Mouse (Mus musculus) heart, embryonic 16.5 days (tissue): ENCODE results near the gene Ccdc9b. TPM values are rescaled to one million over a fixed set of nuclear protein-coding genes. Genes with fewer than 3 reads are reported as not detected.

Source experiments
- ATAC-seq: fragments of 200-750 bp; cut with Nextera tagmentation; replicated peaks from 2 replicates; pipeline ENCODE4 v1.8.0; 2017; ENCODE audit warnings: moderate number of reproducible peaks; ENCODE audit not compliant: insufficient read depth, low FRiP score; ENCODE audit errors: extremely low read depth
- H3K27ac ChIP-seq: fragments of 300-500 bp; sonication (generic); 2 replicates; pipeline ENCODE4 v1.5.1; 2014; ENCODE audit warnings: mild to moderate bottlenecking, low read length, control low read depth, moderate library complexity
- H3K27me3 ChIP-seq: fragments of 300-500 bp; sonication (generic); 2 replicates; pipeline ENCODE4 v1.6.1; 2014; ENCODE audit warnings: low read length, mixed read lengths; ENCODE audit not compliant: control insufficient read depth, insufficient read depth
- H3K36me3 ChIP-seq: fragments of 300-500 bp; sonication (generic); 2 replicates; pipeline ENCODE4 v1.6.1; 2014; ENCODE audit not compliant: control insufficient read depth, insufficient read depth
- H3K4me1 ChIP-seq: fragments of 300-500 bp; sonication (generic); 2 replicates; pipeline ENCODE4 v1.6.1; 2014; ENCODE audit warnings: low read length, mixed read lengths; ENCODE audit not compliant: control insufficient read depth, insufficient read depth
- H3K4me2 ChIP-seq: fragments of 300-500 bp; sonication (generic); 2 replicates; pipeline ENCODE4 v1.6.1; 2014; ENCODE audit warnings: low read depth, mild to moderate bottlenecking, control low read depth, low read length
- H3K4me3 ChIP-seq: fragments of 300-500 bp; sonication (generic); 2 replicates; pipeline ENCODE4 v1.5.1; 2014; ENCODE audit warnings: mild to moderate bottlenecking, control low read depth, low read length
- H3K9ac ChIP-seq: fragments of 300-500 bp; sonication (generic); 2 replicates; pipeline ENCODE4 v1.6.1; 2014; ENCODE audit warnings: low read length, control low read depth
- H3K9me3 ChIP-seq: fragments of 300-500 bp; sonication (generic); replicated peaks from 2 replicates; pipeline ENCODE4 v1.6.1; 2016; ENCODE audit warnings: low read length; ENCODE audit not compliant: control insufficient read depth
- WGBS: fragments of 180-500 bp; shearing (Covaris S2); extraction: QIAGEN DNeasy Blood & Tissue Kit; methylation state at CpG from one replicate; pipeline ENCODE4 v1.1.7; 2014; 5-methylcytosine and 5-hydroxymethylcytosine counted together
- polyA plus RNA-seq: library from polyadenylated mRNA; unstranded; fragments of >200 nt; fragmentation: Nextera tagmentation; extraction: Ambion mirVana; gene quantifications from 2 replicates; pipeline ENCODE4 v1.2.1, GENCODE M21; 2015

The Ccdc9b gene
- polyA plus RNA-seq, 1 experiment from 2014 or later, result 2.0 TPM

DNA sequence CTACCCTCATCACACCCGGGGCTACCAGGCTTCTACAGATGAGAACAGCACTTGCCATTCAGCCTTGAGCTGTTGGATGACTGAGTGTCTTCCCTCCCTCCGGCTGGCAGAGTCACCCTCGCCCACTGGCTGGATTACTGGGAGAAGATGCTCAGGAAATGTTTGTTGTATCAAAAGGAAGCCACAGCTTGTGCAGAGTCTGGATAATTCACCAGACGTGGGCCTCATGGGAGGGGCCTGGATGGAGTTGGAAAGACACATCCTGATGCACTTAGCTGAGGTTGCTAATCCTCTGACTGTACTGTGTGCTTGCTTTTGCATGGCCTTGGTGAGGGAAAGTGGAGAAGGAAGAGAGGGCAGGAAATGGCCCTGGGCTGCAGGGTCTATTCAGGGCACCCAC, 6.4 kb downstream of the Ccdc9b start:
- ATAC-seq, result no peak
- WGBS, result 73% methylated on average over 4 of the region's 4 CpGs
- H3K9me3 ChIP-seq, result no peaks in the 10 kb centered on the region

DNA sequence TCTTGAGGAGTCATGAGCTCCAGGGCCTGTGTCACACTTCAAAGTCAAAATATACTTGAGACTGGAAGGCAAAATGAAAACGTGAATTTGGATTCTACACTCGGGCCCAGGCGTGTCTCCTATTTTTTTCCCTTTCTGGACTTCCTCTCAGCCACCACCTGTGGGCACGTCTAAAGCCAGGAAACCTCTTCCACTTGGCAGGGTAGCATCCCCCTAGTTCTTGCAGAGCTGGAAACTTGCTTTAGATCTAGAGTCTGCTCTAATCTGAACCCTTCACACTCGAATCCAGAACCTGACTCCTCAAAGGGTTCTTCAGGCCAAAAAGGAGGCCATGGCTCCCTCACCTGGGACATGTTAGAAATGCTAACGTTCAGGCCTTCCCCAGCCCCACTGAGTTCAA, 7.1 kb downstream of the Ccdc9b start:
- Histone ChIP-seq H3K27ac (no peak overlapping the region), H3K9me3 (no peaks in the 10 kb centered on the region), H3K9ac (no peak overlapping the region), H3K4me2 (no peak overlapping the region), H3K27me3 (no peaks in the 10 kb centered on the region), H3K4me3 (no peak overlapping the region), H3K4me1 (peaks cover 36% of the 10 kb centered on the region), H3K36me3 (no peaks in the 10 kb centered on the region)
- WGBS, result 77% methylated on average over 6 of the region's 6 CpGs
- ATAC-seq, result no peak

More for the DNA sequence above, 6.4 kb downstream of the Ccdc9b start:
- Histone ChIP-seq H3K9ac (no peak overlapping the region), H3K4me3 (no peak overlapping the region), H3K27me3 (no peaks in the 10 kb centered on the region), H3K36me3 (no peaks in the 10 kb centered on the region), H3K4me2 (no peak overlapping the region), H3K4me1 (peaks cover 39% of the 10 kb centered on the region), H3K27ac (no peak overlapping the region)

DNA sequence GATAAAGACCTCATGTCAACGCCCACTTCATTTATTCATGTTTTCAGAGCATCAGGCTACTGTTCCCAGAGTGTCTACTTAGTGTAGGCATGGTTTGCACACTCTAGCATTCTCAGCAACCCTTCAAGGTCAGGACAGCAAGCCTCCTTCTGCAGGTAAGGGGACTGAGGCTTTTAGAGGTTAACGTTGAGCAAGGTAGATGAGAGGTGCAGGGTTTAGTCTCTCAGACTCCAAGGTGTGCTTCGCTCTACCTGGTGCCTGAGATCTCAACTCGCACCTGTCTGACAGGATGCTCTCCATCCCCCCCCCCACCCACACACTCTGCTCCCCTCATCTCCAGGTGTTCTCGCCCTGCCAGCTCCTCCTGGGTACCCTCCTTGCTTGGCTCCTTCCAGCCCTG, 8.3 kb downstream of the Ccdc9b start:
- no peak for ATAC-seq
- WGBS, result 77% methylated on average over 5 of the region's 5 CpGs
- no peak overlapping the region for H3K27ac ChIP-seq

DNA sequence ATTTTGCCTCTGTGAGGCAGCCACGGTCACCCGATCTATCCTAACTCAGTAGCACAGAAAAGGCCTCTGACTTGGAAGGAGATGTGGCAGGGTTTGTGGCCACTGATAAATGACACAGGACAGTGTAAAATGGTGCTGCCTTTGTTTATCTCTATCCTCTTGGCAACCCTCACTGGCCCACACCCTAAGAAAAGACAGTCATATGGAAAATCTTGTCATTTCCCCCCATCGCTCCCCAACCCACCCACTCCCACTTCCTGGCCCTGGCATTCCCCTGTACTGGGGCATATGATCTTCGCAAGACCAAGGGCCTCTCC, 9.7 kb downstream of the Ccdc9b start:
- H3K4me2 ChIP-seq, result no peak overlapping the region
- peak overlapping the region; percentile 57 for H3K9ac ChIP-seq
- ATAC-seq, result no peak
- H3K36me3 ChIP-seq, result peaks cover 3% of the 10 kb centered on the region
- H3K27me3 ChIP-seq, result no peaks in the 10 kb centered on the region
- 51% methylated on average over 4 of the region's 4 CpGs for WGBS
- H3K27ac ChIP-seq, result peak overlapping the region; percentile 93
- no peak overlapping the region for H3K4me3 ChIP-seq
- H3K4me1 ChIP-seq, result peaks cover 51% of the 10 kb centered on the region
- no peaks in the 10 kb centered on the region for H3K9me3 ChIP-seq

More for the DNA sequence above, 8.3 kb downstream of the Ccdc9b start:
- Histone ChIP-seq H3K4me1 (peaks cover 37% of the 10 kb centered on the region), H3K9ac (no peak overlapping the region), H3K4me3 (no peak overlapping the region), H3K36me3 (peaks cover 1% of the 10 kb centered on the region), H3K27me3 (no peaks in the 10 kb centered on the region), H3K9me3 (no peaks in the 10 kb centered on the region), H3K4me2 (no peak overlapping the region)

- Histone ChIP-seq H3K27me3 (no peaks in the 10 kb centered on the region), H3K27ac (peak overlapping the region; percentile 93), H3K4me2 (peak overlapping the region; percentile 19), H3K4me1 (peaks cover 57% of the 10 kb centered on the region), H3K9me3 (no peaks in the 10 kb centered on the region), H3K36me3 (peaks cover 3% of the 10 kb centered on the region), H3K9ac (peak overlapping the region; percentile 57), H3K4me3 (no peak overlapping the region)
- peak; percentile 30; the same call in 1 of the 2 replicates for ATAC-seq
- WGBS, result 39% methylated on average over 16 of the region's 16 CpGs
Measured at GRCm38 (mm10) chr2:118751896-118752791, 10.3 kb downstream of the Ccdc9b start.

GRCm38 (mm10) chr2:118750476-118750875, 12.0 kb downstream of the Ccdc9b start:
- Histone ChIP-seq H3K27ac (peak overlapping the region; percentile 82), H3K36me3 (peaks cover 3% of the 10 kb centered on the region), H3K9ac (peak overlapping the region; percentile 65)

GRCm38 (mm10) chr2:118749341-118749884, 13.0 kb downstream of the Ccdc9b start:
- Histone ChIP-seq H3K9me3 (no peaks in the 10 kb centered on the region), H3K9ac (peak overlapping the region; percentile 65), H3K27ac (peak overlapping the region; percentile 82), H3K27me3 (peaks cover under 1% of the 10 kb centered on the region; the same call in 1 of the 2 replicates), H3K4me2 (peak overlapping the region; percentile 45), H3K4me1 (peaks cover 65% of the 10 kb centered on the region), H3K4me3 (peak overlapping the region; percentile 4), H3K36me3 (peaks cover 3% of the 10 kb centered on the region)
- 50% methylated on average over 10 of the region's 10 CpGs for WGBS
- ATAC-seq, result no peak

More at GRCm38 (mm10) chr2:118750476-118750875, 12.0 kb downstream of the Ccdc9b start:
- Histone ChIP-seq H3K4me2 (peak overlapping the region; percentile 45), H3K4me3 (0 out of 2 replicates have a peak overlapping the region, but pooled peaks have one; percentile 0), H3K4me1 (peaks cover 59% of the 10 kb centered on the region), H3K9me3 (no peaks in the 10 kb centered on the region), H3K27me3 (no peaks in the 10 kb centered on the region)
- WGBS, result 33% methylated on average over 8 of the region's 8 CpGs
- ATAC-seq, result peak; percentile 68

DNA sequence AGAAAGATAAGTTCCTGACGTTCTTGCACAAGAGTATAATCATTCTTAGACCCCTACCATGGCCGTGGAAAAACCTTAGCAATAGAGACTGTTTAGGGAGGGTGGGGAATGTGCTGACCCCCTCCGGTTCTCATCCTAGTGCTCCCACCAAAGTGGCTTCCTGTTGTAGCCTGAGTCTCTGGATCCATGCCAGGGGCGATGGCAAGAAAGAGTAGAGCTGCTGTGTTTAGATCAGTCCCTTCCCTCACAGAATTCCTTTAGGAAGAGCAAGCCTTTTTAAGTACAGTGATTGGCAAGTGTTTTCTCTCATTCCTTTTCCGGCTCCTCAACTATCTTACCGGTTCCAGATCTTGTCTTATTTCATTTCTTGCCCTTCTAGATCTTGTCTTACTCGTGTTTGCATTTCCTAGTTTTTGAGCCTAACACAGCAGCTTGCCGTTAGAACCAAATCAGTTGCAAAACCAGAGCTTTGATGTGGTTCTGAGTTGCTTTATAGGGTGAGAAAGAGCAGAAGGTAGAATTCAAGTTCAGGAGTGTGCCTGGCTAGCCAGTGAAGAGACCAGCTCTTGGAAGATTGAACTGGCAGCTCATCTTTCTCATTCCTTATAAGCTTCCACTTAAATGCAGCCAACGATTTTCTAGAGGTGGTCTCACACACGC, 15.0 kb downstream of the Ccdc9b start:
- H3K4me1 ChIP-seq, result peaks cover 57% of the 10 kb centered on the region
- peak overlapping the region; percentile 87 for H3K27ac ChIP-seq
- WGBS, result 13% methylated on average over 10 of the region's 10 CpGs
- peak overlapping the region; percentile 97 for H3K9ac ChIP-seq
- H3K4me2 ChIP-seq, result peak overlapping the region; percentile 93
- H3K36me3 ChIP-seq, result peaks cover 3% of the 10 kb centered on the region
- H3K9me3 ChIP-seq, result no peaks in the 10 kb centered on the region
- peaks cover 2% of the 10 kb centered on the region; the same call in 1 of the 2 replicates for H3K27me3 ChIP-seq
- no peak for ATAC-seq
- peak overlapping the region; percentile 82 for H3K4me3 ChIP-seq
